Mouse (Mus musculus): ENCODE data around the gene Strn. TPM values are rescaled to one million over a fixed set of nuclear protein-coding genes. Genes with fewer than 3 reads are reported as not detected.

Strn gene
- total RNA-seq (2014; fragmentation: Nextera tagmentation) (27.5 and 29.2 TPM in 2 replicates), total RNA-seq (2017) (39.7 and 52.6 TPM in 2 replicates), polyA plus RNA-seq (2012) (2.9 TPM in 2 replicates)

DNA sequence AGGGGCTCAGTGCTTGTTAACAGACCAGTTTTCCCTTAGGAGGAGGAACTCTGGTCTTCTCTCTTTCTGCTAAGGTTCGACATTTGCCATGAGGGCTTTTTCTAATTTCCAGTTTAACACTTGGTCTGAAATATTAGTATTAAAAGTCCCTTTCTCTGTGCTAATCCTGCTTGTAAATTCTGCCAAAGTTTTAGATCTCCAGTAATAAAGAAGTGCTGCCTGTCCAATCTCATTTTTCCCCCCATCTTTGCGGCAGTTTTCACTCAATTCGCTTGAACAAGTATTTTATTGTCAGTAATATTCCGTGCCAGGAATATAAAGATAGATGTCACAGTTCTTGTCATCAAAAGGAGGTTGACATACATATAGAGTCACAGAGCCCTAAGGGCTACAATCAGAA is at the start of gene Strn:
Strn (minus strand) TSS at position 101 of the 400 bp plus-strand sequence.
- H3K4me3 ChIP-seq (ENCODE audit: low read depth, low read length), result peak within 1 kb of the TSS; percentile 85
- no peak for DNase-seq (ENCODE audit: low spot score)
- peaks cover 12% of the 10 kb centered on the region for H3K36me3 ChIP-seq (replicated peaks)
- H3K9me3 ChIP-seq (replicated peaks), result no peaks in the 10 kb centered on the region
- ATAC-seq (ENCODE audit: extremely low read depth, insufficient number of reproducible peaks, low FRiP score, poor library complexity, severe bottlenecking), result no peak
- H3K27me3 ChIP-seq (ENCODE audit: insufficient read depth, low read length), result no peaks in the 10 kb centered on the region
- TF ChIP-seq CTCF (IDR thresholded peaks at IDR 0.05; ENCODE audit: low read depth, low read length), result no peak
- no peak for TF ChIP-seq GATA1 (IDR thresholded peaks at IDR 0.05; ENCODE audit: borderline replicate concordance, low read length)
- TF ChIP-seq POLR2AphosphoS5 (IDR thresholded peaks at IDR 0.05; ENCODE audit: insufficient replicate concordance, low read depth, low read length), result no peak
- TF ChIP-seq GATA2 (IDR thresholded peaks at IDR 0.05; ENCODE audit: borderline replicate concordance, low read depth, low read length), result no peak
- no peak for TF ChIP-seq TAL1 (conservative IDR thresholded peaks at IDR 0.05; ENCODE audit: low read depth, low read length)
- peaks cover 23% of the 10 kb centered on the region for H3K4me1 ChIP-seq (ENCODE audit: insufficient read depth, low read depth, low read length)

DNA sequence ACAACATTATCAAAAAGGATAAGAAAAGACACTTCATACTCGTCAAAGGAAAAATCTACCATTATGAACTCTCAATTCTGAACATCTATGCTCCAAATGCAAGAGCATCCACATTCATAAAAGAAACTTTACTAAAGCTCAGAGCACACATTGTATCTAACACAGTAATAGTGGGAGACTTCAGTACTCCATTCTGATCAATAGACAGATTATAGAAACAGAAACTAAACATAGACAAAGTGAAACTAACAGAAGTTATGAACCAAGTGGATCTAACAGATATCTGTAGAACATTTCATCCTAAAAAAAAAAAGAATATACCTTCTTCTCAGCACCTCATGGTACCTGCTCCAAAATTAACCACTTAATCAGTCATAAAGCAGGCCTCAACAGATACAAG is 41.8 kb upstream of the Strn start:
- Histone ChIP-seq H3K36me3 (replicated peaks) (peaks cover 23% of the 10 kb centered on the region), H3K4me1 (ENCODE audit: insufficient read depth, low read depth, low read length) (no peaks in the 10 kb centered on the region), H3K27me3 (ENCODE audit: insufficient read depth, low read length) (no peaks in the 10 kb centered on the region), H3K4me3 (ENCODE audit: low read depth, low read length) (no peak overlapping the region), H3K9me3 (replicated peaks) (no peaks in the 10 kb centered on the region)
- TF ChIP-seq TAL1 (conservative IDR thresholded peaks at IDR 0.05; ENCODE audit: low read depth, low read length), result no peak
- no peak for TF ChIP-seq CTCF (IDR thresholded peaks at IDR 0.05; ENCODE audit: low read depth, low read length)
- no peak for TF ChIP-seq GATA1 (IDR thresholded peaks at IDR 0.05; ENCODE audit: borderline replicate concordance, low read length)
- no peak for TF ChIP-seq POLR2AphosphoS5 (IDR thresholded peaks at IDR 0.05; ENCODE audit: insufficient replicate concordance, low read depth, low read length)
- no peak for TF ChIP-seq GATA2 (IDR thresholded peaks at IDR 0.05; ENCODE audit: borderline replicate concordance, low read depth, low read length)
- ATAC-seq (ENCODE audit: extremely low read depth, insufficient number of reproducible peaks, low FRiP score, poor library complexity, severe bottlenecking) (no peak), DNase-seq (ENCODE audit: low spot score) (no peak)

DNA sequence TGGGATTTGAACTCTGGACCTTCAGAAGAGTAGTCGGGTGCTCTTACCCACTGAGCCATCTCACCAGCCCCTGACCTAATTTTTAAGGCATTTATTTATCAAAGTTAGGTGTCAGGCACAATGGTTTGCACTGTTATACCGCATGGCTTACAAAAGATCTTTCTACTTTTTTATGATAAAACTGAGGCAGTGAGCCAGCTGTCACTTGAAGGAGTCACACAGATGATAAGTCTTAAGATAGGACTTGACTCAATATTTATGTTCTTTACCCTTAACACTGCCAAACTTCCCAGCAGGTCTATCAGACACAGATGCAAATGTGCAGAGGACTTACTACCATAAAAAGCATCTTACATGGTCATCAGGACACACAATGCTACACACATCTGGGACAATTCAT is 35.3 kb upstream of the Strn start:
- H3K4me3 ChIP-seq (ENCODE audit: low read depth, low read length), result no peak overlapping the region
- no peaks in the 10 kb centered on the region for H3K4me1 ChIP-seq (ENCODE audit: insufficient read depth, low read depth, low read length)
- DNase-seq (ENCODE audit: low spot score), result no peak
- peaks cover 49% of the 10 kb centered on the region for H3K36me3 ChIP-seq (replicated peaks)
- no peaks in the 10 kb centered on the region for H3K9me3 ChIP-seq (replicated peaks)
- H3K27me3 ChIP-seq (ENCODE audit: insufficient read depth, low read length), result no peaks in the 10 kb centered on the region
- no peak for ATAC-seq (ENCODE audit: extremely low read depth, insufficient number of reproducible peaks, low FRiP score, poor library complexity, severe bottlenecking)
- TF ChIP-seq POLR2AphosphoS5 (IDR thresholded peaks at IDR 0.05; ENCODE audit: insufficient replicate concordance, low read depth, low read length) (no peak), CTCF (IDR thresholded peaks at IDR 0.05; ENCODE audit: low read depth, low read length) (no peak), GATA1 (IDR thresholded peaks at IDR 0.05; ENCODE audit: borderline replicate concordance, low read length) (no peak), GATA2 (IDR thresholded peaks at IDR 0.05; ENCODE audit: borderline replicate concordance, low read depth, low read length) (no peak), TAL1 (conservative IDR thresholded peaks at IDR 0.05; ENCODE audit: low read depth, low read length) (no peak)

DNA sequence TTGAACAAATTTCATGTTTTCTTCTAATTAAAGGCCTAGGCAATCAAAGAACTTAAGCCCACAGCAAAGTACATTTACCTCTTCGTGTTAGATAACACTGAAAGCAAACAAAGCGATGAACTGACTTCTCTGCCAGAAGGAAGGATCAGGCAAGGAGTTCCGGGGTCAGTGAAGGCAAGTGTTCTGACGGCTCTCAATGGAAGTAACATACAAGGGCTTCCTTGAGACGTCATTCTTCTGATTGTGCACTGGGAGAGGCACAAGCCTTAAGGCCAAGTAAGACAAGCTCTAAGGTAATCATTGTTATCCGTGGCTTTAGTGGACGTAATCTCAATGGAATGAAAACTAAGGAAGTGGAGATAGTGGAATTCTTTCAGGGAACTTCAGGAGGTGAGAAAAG is 33.9 kb upstream of the Strn start:
- TF ChIP-seq GATA1 (IDR thresholded peaks at IDR 0.05; ENCODE audit: borderline replicate concordance, low read length) (no peak), TAL1 (conservative IDR thresholded peaks at IDR 0.05; ENCODE audit: low read depth, low read length) (no peak), GATA2 (IDR thresholded peaks at IDR 0.05; ENCODE audit: borderline replicate concordance, low read depth, low read length) (no peak), POLR2AphosphoS5 (IDR thresholded peaks at IDR 0.05; ENCODE audit: insufficient replicate concordance, low read depth, low read length) (no peak), CTCF (IDR thresholded peaks at IDR 0.05; ENCODE audit: low read depth, low read length) (no peak)
- no peak overlapping the region for H3K4me3 ChIP-seq (ENCODE audit: low read depth, low read length)
- no peaks in the 10 kb centered on the region for H3K4me1 ChIP-seq (ENCODE audit: insufficient read depth, low read depth, low read length)
- ATAC-seq (ENCODE audit: extremely low read depth, insufficient number of reproducible peaks, low FRiP score, poor library complexity, severe bottlenecking), result no peak
- H3K27me3 ChIP-seq (ENCODE audit: insufficient read depth, low read length), result no peaks in the 10 kb centered on the region
- peaks cover 52% of the 10 kb centered on the region for H3K36me3 ChIP-seq (replicated peaks)
- H3K9me3 ChIP-seq (replicated peaks), result no peaks in the 10 kb centered on the region
- no peak for DNase-seq (ENCODE audit: low spot score)

DNA sequence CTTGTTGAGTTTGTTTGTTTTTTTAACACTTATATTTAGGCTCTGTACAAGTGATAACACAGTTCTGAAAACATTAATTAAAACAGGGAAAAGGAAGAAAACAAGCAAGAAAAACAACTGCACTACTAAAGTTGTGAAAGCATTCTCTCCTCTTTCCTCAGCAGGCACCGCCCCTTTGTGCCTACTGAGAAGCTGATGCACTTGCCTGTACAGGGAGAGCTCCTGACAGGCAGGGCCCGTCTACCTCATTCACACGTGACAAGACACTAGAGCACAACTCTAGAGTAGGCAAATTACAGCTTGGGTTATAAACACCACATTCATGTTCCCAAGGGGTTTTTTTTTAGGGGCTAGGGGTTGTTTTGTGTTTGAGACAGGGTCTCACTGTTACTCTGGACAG is 32.3 kb upstream of the Strn start:
- ATAC-seq (ENCODE audit: extremely low read depth, insufficient number of reproducible peaks, low FRiP score, poor library complexity, severe bottlenecking) (no peak), DNase-seq (ENCODE audit: low spot score) (no peak)

DNA sequence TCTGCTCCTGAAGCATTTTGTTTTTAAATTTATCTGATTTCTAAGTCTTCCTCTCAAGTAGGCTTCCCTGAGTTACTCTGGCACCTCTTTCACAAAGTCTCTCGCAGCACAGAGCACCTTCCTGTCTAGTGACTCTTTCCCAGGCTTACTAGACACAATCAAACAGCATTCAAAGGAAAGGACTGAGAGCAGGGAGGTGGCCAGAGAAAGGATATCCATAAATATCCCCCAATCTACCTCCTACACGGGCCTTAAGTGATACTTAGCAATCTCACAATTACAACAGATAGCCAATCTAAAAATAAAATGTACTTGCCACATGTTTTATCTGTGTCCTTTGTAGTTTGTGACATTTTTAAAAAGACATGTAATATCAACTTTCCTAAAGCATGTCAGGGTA is 31.9 kb upstream of the Strn start:
- TF ChIP-seq POLR2AphosphoS5 (IDR thresholded peaks at IDR 0.05; ENCODE audit: insufficient replicate concordance, low read depth, low read length) (no peak), TAL1 (conservative IDR thresholded peaks at IDR 0.05; ENCODE audit: low read depth, low read length) (no peak), GATA2 (IDR thresholded peaks at IDR 0.05; ENCODE audit: borderline replicate concordance, low read depth, low read length) (no peak), CTCF (IDR thresholded peaks at IDR 0.05; ENCODE audit: low read depth, low read length) (no peak), GATA1 (IDR thresholded peaks at IDR 0.05; ENCODE audit: borderline replicate concordance, low read length) (no peak)
- Histone ChIP-seq H3K4me3 (ENCODE audit: low read depth, low read length) (no peak overlapping the region), H3K27me3 (ENCODE audit: insufficient read depth, low read length) (no peaks in the 10 kb centered on the region), H3K4me1 (ENCODE audit: insufficient read depth, low read depth, low read length) (no peaks in the 10 kb centered on the region), H3K9me3 (replicated peaks) (no peaks in the 10 kb centered on the region), H3K36me3 (replicated peaks) (peaks cover 59% of the 10 kb centered on the region)
- DNase-seq (ENCODE audit: low spot score) (no peak), ATAC-seq (ENCODE audit: extremely low read depth, insufficient number of reproducible peaks, low FRiP score, poor library complexity, severe bottlenecking) (no peak)

More for the DNA sequence above, 32.3 kb upstream of the Strn start:
- Histone ChIP-seq H3K27me3 (ENCODE audit: insufficient read depth, low read length) (no peaks in the 10 kb centered on the region), H3K36me3 (replicated peaks) (peaks cover 55% of the 10 kb centered on the region), H3K4me1 (ENCODE audit: insufficient read depth, low read depth, low read length) (no peaks in the 10 kb centered on the region), H3K4me3 (ENCODE audit: low read depth, low read length) (no peak overlapping the region), H3K9me3 (replicated peaks) (no peaks in the 10 kb centered on the region)
- no peak for TF ChIP-seq CTCF (IDR thresholded peaks at IDR 0.05; ENCODE audit: low read depth, low read length)
- TF ChIP-seq TAL1 (conservative IDR thresholded peaks at IDR 0.05; ENCODE audit: low read depth, low read length), result no peak
- TF ChIP-seq GATA1 (IDR thresholded peaks at IDR 0.05; ENCODE audit: borderline replicate concordance, low read length), result no peak
- TF ChIP-seq GATA2 (IDR thresholded peaks at IDR 0.05; ENCODE audit: borderline replicate concordance, low read depth, low read length), result no peak
- no peak for TF ChIP-seq POLR2AphosphoS5 (IDR thresholded peaks at IDR 0.05; ENCODE audit: insufficient replicate concordance, low read depth, low read length)

Data from G1E (cell line).